Mouse (Mus musculus) liver, adult 2 months (tissue): ENCODE results near the gene Vav3. TPM values are rescaled to one million over a fixed set of nuclear protein-coding genes. Genes with fewer than 3 reads are reported as not detected.

Experiments used
- DNase-seq: peaks from one replicate; pipeline ENCODE4 v3.0.0-alpha.2; 2011; ENCODE audit warnings: low read depth, low spot score; ENCODE audit errors: extremely low read depth
- H3K27ac ChIP-seq: fragments of 200-500 bp; replicated peaks from 2 replicates; pipeline ENCODE4 v1.5.1; 2012; ENCODE audit warnings: low read depth, mild to moderate bottlenecking, control low read depth, inconsistent platforms, low read length; ENCODE audit not compliant: insufficient read depth
- H3K27me3 ChIP-seq: fragments of 200-500 bp; 2 replicates; pipeline ENCODE4 v1.6.1; 2012; ENCODE audit warnings: mild to moderate bottlenecking, moderate library complexity, low read length, inconsistent platforms; ENCODE audit not compliant: control insufficient read depth, insufficient read depth
- H3K36me3 ChIP-seq: fragments of 200-500 bp; 2 replicates; pipeline ENCODE4 v1.6.1; 2012; ENCODE audit warnings: low read length, inconsistent platforms; ENCODE audit not compliant: control insufficient read depth, insufficient read depth
- H3K4me1 ChIP-seq: fragments of 200-500 bp; 2 replicates; pipeline ENCODE4 v1.6.1; 2011; ENCODE audit warnings: low read length; ENCODE audit not compliant: control insufficient read depth, insufficient read depth
- H3K4me3 ChIP-seq: fragments of 200-500 bp; 2 replicates; pipeline ENCODE4 v1.5.1; 2011; ENCODE audit warnings: low read depth, mild to moderate bottlenecking, control low read depth, low read length, moderate library complexity; ENCODE audit not compliant: insufficient read depth
- H3K79me2 ChIP-seq: fragments of 200-500 bp; 2 replicates; pipeline ENCODE4 v1.6.1; 2012; ENCODE audit warnings: inconsistent platforms, mild to moderate bottlenecking, low read length, moderate library complexity; ENCODE audit not compliant: control insufficient read depth, insufficient read depth
- H3K9ac ChIP-seq: fragments of 200-500 bp; 2 replicates; pipeline ENCODE4 v1.6.1; 2012; ENCODE audit warnings: low read depth, mild to moderate bottlenecking, control low read depth, inconsistent platforms, low read length
- CTCF ChIP-seq: fragments of 200-500 bp; IDR thresholded peaks from 2 replicates; pipeline ENCODE4 v1.5.1; 2011; ENCODE audit warnings: low read depth, low read length, control low read depth
- POLR2A ChIP-seq: fragments of 200-500 bp; IDR thresholded peaks from 2 replicates; pipeline ENCODE4 v1.6.1; 2011; ENCODE audit warnings: low read length, control low read depth; ENCODE audit not compliant: insufficient read depth; ENCODE audit errors: extremely low read depth
- WGBS: fragments of 180-500 bp; shearing (Covaris S2); methylation state at CpG from one replicate; pipeline ENCODE4 v1.1.7; 2018; 5-methylcytosine and 5-hydroxymethylcytosine counted together
- polyA plus RNA-seq: library from polyadenylated mRNA; depleted of rRNA; stranded (reverse); fragments of >200 nt; gene quantifications from 2 replicates; pipeline ENCODE4 v1.2.3, GENCODE M21; 2012
- total RNA-seq: library from RNA; depleted of rRNA; stranded (reverse); fragments of >200 nt; gene quantifications from 2 replicates; pipeline ENCODE4 v1.2.3, GENCODE M21; 2014

Gene Vav3
- total and polyA plus RNA-seq, 2 experiments: 0.29 to 3.0 TPM

DNA sequence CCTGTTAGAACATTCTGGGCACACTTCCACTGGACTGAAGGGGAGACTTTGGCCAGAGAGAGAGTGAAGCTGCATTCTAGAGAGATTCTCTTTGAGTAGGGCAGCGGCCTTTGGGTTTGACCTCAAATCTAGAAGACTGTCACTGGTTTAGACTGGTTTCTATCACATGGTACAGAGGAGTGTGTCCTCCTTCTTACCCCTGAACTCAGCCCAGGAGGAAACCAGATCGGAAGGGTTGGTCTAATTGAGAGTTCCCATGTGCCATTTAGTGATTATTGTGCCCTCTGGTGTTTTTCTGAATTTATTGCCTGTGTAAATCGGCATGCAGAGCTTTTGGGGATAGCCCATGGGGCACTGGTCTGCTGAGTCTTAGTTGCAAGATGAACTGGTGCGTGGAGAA lies 126.8 kb downstream of the Vav3 start:
- Histone ChIP-seq H3K79me2 (no peaks in the 10 kb centered on the region), H3K27ac (peak overlapping the region; percentile 17; the same call in 1 of the 2 replicates), H3K4me1 (peaks cover 3% of the 10 kb centered on the region; the same call in 1 of the 2 replicates), H3K4me3 (no peak overlapping the region), H3K36me3 (no peaks in the 10 kb centered on the region), H3K27me3 (no peaks in the 10 kb centered on the region), H3K9ac (no peak overlapping the region)
- no peak for TF ChIP-seq POLR2A
- no peak for TF ChIP-seq CTCF
- WGBS: 68% methylated on average over 4 of the region's 4 CpGs
- peak; percentile 10 for DNase-seq

DNA sequence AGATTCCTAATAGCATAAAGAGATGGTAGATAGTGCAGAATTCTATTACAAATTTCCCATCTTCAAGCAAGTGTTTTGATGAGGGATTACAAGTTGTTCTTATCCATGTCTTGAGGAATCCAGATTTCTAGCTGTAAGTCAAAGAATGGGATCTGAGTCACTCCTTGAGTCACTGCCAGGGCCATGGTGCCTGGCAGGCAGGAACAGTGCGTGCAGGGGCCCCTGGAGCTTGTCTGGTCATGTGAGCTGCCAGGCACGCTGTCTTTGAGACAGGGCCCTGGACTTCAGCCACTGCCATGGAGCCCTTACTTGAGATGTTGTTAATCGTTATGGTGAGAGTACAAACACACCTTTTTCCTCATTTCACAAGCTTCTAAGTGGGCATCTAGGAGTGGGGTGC lies 129.0 kb downstream of the Vav3 start:
- Histone ChIP-seq H3K4me3 (no peak overlapping the region), H3K27me3 (no peaks in the 10 kb centered on the region), H3K27ac (no peak overlapping the region), H3K36me3 (no peaks in the 10 kb centered on the region), H3K9ac (no peak overlapping the region), H3K79me2 (no peaks in the 10 kb centered on the region), H3K4me1 (peaks cover 3% of the 10 kb centered on the region)
- WGBS: 78% methylated on average over 3 of the region's 3 CpGs
- TF ChIP-seq CTCF (no peak), POLR2A (no peak)
- DNase-seq: no peak

DNA sequence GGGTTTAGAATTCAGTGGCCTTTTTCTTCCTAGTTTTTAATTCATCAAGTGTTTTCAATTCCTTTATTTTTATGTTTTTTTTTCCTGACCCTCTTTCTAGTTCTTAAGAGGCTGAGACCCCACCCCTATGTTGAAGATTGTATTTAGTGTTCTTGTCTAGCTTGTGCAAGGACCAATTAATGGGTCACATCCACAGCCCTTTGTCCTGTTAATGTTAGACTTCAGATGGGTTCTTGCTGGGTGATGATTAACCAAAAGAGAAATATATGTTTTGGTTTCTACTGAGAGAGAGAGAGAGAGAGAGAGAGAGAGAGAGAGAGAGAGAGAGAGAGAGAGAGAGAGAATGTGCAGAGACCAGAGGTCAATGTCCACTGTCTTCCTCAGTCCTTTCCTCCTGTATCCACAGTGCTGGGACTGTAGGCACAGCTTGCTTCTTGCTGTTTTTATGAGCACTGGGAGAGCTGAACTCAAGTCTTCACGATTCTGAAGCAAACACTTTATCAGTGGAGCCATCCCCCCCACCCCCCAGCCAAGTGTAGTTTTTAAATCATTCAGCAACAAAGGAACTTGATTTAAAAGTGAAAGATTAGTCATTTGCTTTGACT lies 130.3 kb downstream of the Vav3 start:
- no peak for DNase-seq
- H3K36me3 ChIP-seq: no peaks in the 10 kb centered on the region
- TF ChIP-seq CTCF: no peak
- no peak for TF ChIP-seq POLR2A
- H3K27me3 ChIP-seq: no peaks in the 10 kb centered on the region
- H3K79me2 ChIP-seq: no peaks in the 10 kb centered on the region
- WGBS: 14% methylated on average over 1 of the region's 1 CpGs
- H3K4me1 ChIP-seq: peaks cover 3% of the 10 kb centered on the region
- H3K27ac ChIP-seq: no peak overlapping the region
- H3K4me3 ChIP-seq: no peak overlapping the region
- H3K9ac ChIP-seq: no peak overlapping the region

DNA sequence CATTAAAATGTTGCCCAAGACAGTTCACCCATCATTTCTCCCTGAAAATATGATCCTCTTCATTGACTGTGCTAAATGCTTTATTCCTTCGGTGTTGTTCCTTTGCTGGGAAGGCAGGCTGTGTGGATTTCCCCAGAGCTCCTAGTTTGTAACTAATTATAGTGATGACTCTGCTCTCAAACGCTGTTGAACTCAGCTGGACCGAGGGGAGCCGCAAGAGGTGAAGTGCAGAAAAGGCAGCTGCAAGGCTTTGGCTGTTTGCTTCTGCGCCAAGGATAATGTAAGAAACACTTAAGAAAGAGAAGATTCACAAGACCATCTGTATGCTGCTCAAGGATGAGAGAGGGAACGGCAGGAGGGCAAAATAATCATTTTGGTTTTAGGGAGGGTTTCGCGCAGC lies 136.1 kb downstream of the Vav3 start:
- H3K27ac ChIP-seq: no peak overlapping the region
- H3K9ac ChIP-seq: no peak overlapping the region
- no peak overlapping the region for H3K4me3 ChIP-seq
- H3K79me2 ChIP-seq: no peaks in the 10 kb centered on the region
- TF ChIP-seq POLR2A (no peak), CTCF (no peak)
- WGBS: 86% methylated on average over 8 of the region's 8 CpGs
- H3K4me1 ChIP-seq: no peaks in the 10 kb centered on the region; the same call in none of the 2 replicates
- no peak for DNase-seq
- H3K36me3 ChIP-seq: no peaks in the 10 kb centered on the region
- no peaks in the 10 kb centered on the region for H3K27me3 ChIP-seq

DNA sequence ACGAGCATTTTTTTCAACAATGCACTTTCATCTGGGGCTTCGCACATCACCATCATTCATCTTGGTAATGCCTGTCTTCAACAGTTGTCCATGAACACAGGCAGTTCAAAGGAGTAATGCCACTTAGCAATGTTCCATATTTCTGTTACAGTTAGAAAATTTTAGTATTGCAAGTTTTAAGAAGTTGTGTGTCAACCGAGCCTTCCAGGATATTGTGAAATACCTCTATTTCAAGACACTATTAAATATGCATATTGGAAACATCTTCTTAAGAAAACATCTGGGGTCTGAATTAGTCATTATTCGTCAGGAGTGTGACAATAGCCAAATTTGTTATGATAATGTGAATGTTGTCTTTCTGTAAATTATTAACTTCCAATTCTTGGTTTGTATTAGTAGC lies 137.8 kb downstream of the Vav3 start:
- 66% methylated on average over 4 of the region's 4 CpGs for WGBS
- Histone ChIP-seq H3K27ac (no peak overlapping the region), H3K27me3 (no peaks in the 10 kb centered on the region), H3K4me3 (no peak overlapping the region), H3K79me2 (no peaks in the 10 kb centered on the region), H3K9ac (no peak overlapping the region), H3K36me3 (no peaks in the 10 kb centered on the region), H3K4me1 (no peaks in the 10 kb centered on the region; the same call in none of the 2 replicates)
- TF ChIP-seq CTCF: no peak
- no peak for TF ChIP-seq POLR2A
- DNase-seq: peak; percentile 13

DNA sequence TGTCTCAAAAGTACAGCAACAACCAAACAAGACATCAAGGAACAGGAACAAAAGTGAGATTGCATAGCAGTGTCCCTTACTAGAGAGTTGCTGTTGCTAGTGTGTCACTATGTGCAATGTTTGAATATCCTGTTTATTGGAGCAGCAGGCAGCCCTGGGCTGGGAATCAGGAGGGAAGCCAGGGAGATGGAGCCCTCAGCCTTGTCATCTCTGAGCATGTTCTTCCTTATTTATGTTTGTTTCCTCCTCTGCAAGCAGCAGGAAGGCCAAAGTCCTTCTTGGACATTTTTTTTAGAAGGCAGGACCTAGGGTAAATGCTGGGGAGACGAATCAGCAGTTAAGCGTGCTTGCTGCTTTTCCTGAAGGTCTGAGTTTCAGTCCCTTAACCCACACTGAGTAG lies 140.2 kb downstream of the Vav3 start:
- DNase-seq: peak; percentile 5
- WGBS: 73% methylated on average over 2 of the region's 2 CpGs
- H3K79me2 ChIP-seq: no peaks in the 10 kb centered on the region

More for the DNA sequence above, 140.2 kb downstream of the Vav3 start:
- H3K9ac ChIP-seq: no peak overlapping the region
- H3K4me1 ChIP-seq: no peaks in the 10 kb centered on the region; the same call in 1 of the 2 replicates
- H3K4me3 ChIP-seq: no peak overlapping the region
- H3K27ac ChIP-seq: no peak overlapping the region
- H3K36me3 ChIP-seq: no peaks in the 10 kb centered on the region
- no peaks in the 10 kb centered on the region for H3K27me3 ChIP-seq
- TF ChIP-seq CTCF (no peak), POLR2A (no peak)
